Mouse (Mus musculus): ENCODE data around the gene Fam135a.

GRCm38 (mm10) chr1:24090094-24090493 is 10.0 kb downstream of the Fam135a start:
- TF ChIP-seq CTCF (IDR thresholded peaks at IDR 0.05; ENCODE audit: control insufficient read depth, insufficient read depth, low read length) = no peak
- TF ChIP-seq POLR2A (IDR thresholded peaks at IDR 0.05; ENCODE audit: borderline replicate concordance, control insufficient read depth, low read depth, low read length) = no peak
